Mouse (Mus musculus) urinary bladder, postnatal 36 days (tissue): Measurements from ENCODE around the gene Plp1.

Experiments
- DNase-seq, 2 experiments: peaks; one replicate each; pipeline ENCODE4 v3.0.0; 2022; ENCODE audit warnings: low spot score in 2 of 2, mixed read lengths in 1 of 2

The Plp1 gene

GRCm38 (mm10) chrX:136822371-136822770, at the start of gene Plp1:
Plp1 (plus strand) TSS chrX:136822671.
- DNase-seq: no peak

- no peak for DNase-seq
These were observed 49.4 kb upstream of the Plp1 start for GRCm38 (mm10) chrX:136773035-136773434.

GRCm38 (mm10) chrX:136778046-136778445, 44.4 kb upstream of the Plp1 start:
- no peak for DNase-seq

- no peak for DNase-seq
These were observed 43.2 kb upstream of the Plp1 start for GRCm38 (mm10) chrX:136779262-136779661.

- no peak for DNase-seq
These were observed 42.4 kb upstream of the Plp1 start, which contains the start of gene Glra4 for GRCm38 (mm10) chrX:136780041-136780440. Glra4 (minus strand) TSS chrX:136780141.

GRCm38 (mm10) chrX:136789446-136789845, 33.0 kb upstream of the Plp1 start:
- DNase-seq: no peak

GRCm38 (mm10) chrX:136797223-136797622, 25.2 kb upstream of the Plp1 start:
- no peak for DNase-seq

- DNase-seq: peak; percentile 0 to 36
These were observed 2.7 kb upstream of the Plp1 start for GRCm38 (mm10) chrX:136819752-136820151.

- DNase-seq: peak; percentile 60 to 62
These were observed 2.2 kb upstream of the Plp1 start for GRCm38 (mm10) chrX:136820250-136820649.

GRCm38 (mm10) chrX:136825016-136825415, 2.5 kb downstream of the Plp1 start:
- no peak for DNase-seq

GRCm38 (mm10) chrX:136828610-136829009, 6.1 kb downstream of the Plp1 start:
- DNase-seq: no peak

- DNase-seq: no peak
These were observed 27.8 kb downstream of the Plp1 start for GRCm38 (mm10) chrX:136850300-136850699.

GRCm38 (mm10) chrX:136868061-136869040, 45.9 kb downstream of the Plp1 start, which contains the start of gene Rab9b:
Rab9b (minus strand) TSS chrX:136868755.
- DNase-seq: no peak
